Mouse (Mus musculus) thymus, adult 2 months (tissue): ENCODE data around the gene Slc44a3. TPM values are rescaled to one million over a fixed set of nuclear protein-coding genes. Genes with fewer than 3 reads are reported as not detected.

Experiments used
- DNase-seq: peaks from one replicate; pipeline ENCODE4 v3.0.0; 2021
- H3K27ac ChIP-seq: fragments of 200-500 bp; 2 replicates; pipeline ENCODE4 v1.5.1; 2012; ENCODE audit warnings: low read length, control low read depth; ENCODE audit not compliant: control insufficient read depth, insufficient read depth
- H3K27me3 ChIP-seq: fragments of 200-500 bp; 2 replicates; pipeline ENCODE4 v1.6.1; 2012; ENCODE audit warnings: mild to moderate bottlenecking, low read length, moderate library complexity, mixed read lengths; ENCODE audit not compliant: control insufficient read depth, insufficient read depth
- H3K36me3 ChIP-seq: fragments of 200-500 bp; 2 replicates; pipeline ENCODE4 v1.6.1; 2012; ENCODE audit warnings: mild to moderate bottlenecking, low read length, moderate library complexity; ENCODE audit not compliant: control insufficient read depth, insufficient read depth
- H3K4me1 ChIP-seq: fragments of 200-500 bp; replicated peaks from 2 replicates; pipeline ENCODE4 v1.6.1; 2012; ENCODE audit warnings: low read length; ENCODE audit not compliant: control insufficient read depth, insufficient read depth
- H3K4me3 ChIP-seq: fragments of 200-500 bp; 2 replicates; pipeline ENCODE4 v1.5.1; 2012; ENCODE audit warnings: mild to moderate bottlenecking, low read length, control low read depth, moderate library complexity; ENCODE audit not compliant: control insufficient read depth, insufficient read depth
- CTCF ChIP-seq: fragments of 200-500 bp; IDR thresholded peaks from 2 replicates; pipeline ENCODE4 v1.5.1; 2012; ENCODE audit warnings: mild to moderate bottlenecking, control low read depth, low read length, moderate library complexity, borderline replicate concordance; ENCODE audit not compliant: control insufficient read depth, poor library complexity, insufficient read depth; ENCODE audit errors: extremely low read depth
- POLR2A ChIP-seq: fragments of 200-500 bp; IDR thresholded peaks from 2 replicates; pipeline ENCODE4 v1.6.1; 2012; ENCODE audit warnings: mild to moderate bottlenecking, low read length, control low read depth, moderate library complexity; ENCODE audit not compliant: control insufficient read depth, poor library complexity, insufficient read depth; ENCODE audit errors: extremely low read depth
- WGBS: fragments of 180-500 bp; shearing (Covaris S2); methylation state at CpG from one replicate; pipeline ENCODE4 v1.1.7; 2018; 5-methylcytosine and 5-hydroxymethylcytosine counted together
- polyA plus RNA-seq: library from polyadenylated mRNA; depleted of rRNA; stranded (reverse); fragments of >200 nt; gene quantifications from 2 replicates; pipeline ENCODE4 v1.2.3, GENCODE M21; 2012

Gene Slc44a3
- polyA plus RNA-seq, 1 experiment: 0.82 TPM

DNA sequence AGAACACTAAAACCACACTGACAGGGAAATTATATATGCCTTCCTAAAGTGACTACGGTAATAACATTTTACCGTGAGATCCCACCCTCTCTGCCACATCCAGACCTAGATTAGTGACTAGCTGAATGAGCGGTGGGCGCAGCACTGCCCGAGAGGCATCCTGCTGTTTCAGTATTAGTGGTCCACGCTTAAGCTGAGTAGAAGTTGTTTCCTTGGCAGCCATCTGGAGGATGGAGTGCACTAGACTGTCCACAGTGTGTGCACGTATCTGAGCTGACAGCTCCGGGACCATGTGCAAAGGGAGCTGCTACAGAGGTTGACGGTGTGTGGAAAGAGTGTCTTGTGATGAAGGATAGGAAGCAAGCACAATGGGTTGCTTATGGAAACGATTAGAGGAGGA lies 66.4 kb downstream of the Slc44a3 start:
- H3K27me3 ChIP-seq: no peaks in the 10 kb centered on the region
- H3K4me3 ChIP-seq: no peak overlapping the region
- WGBS: 91% methylated on average over 10 of the region's 10 CpGs
- no peak for TF ChIP-seq CTCF
- TF ChIP-seq POLR2A: no peak
- H3K27ac ChIP-seq: no peak overlapping the region
- no peak for DNase-seq
- peaks cover 15% of the 10 kb centered on the region for H3K4me1 ChIP-seq
- no peaks in the 10 kb centered on the region for H3K36me3 ChIP-seq

DNA sequence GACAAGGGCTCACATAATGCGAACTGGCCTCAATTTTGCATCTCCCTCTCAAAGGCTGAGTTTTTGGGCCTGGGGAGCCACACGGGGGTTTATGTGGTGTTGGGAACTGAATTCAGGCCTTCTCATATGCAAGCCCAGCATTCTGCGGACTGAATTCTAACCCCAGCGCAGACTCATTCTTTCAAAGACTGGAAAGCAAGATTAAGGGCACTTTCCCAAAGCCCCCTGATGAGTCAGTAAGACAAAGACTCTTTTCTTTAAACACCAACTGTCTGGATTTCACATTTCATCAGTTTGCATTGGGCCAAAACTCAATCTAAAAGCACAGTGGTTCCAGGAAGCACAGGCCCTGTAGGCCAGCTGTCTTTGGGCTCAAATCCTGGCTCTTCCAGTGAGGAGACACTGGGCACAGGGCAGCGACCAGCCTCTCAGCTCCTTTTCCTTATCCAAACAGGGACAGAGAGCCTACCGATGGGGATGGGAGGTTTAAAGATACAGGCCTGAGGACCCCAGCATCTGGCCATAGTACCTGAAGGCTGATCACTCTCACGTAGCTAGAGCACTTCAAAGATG lies 67.4 kb downstream of the Slc44a3 start:
- Histone ChIP-seq H3K4me3 (no peak overlapping the region), H3K36me3 (no peaks in the 10 kb centered on the region), H3K4me1 (peaks cover 15% of the 10 kb centered on the region), H3K27ac (no peak overlapping the region), H3K27me3 (no peaks in the 10 kb centered on the region)
- TF ChIP-seq POLR2A (no peak), CTCF (no peak)
- WGBS: 96% methylated on average over 7 of the region's 7 CpGs
- DNase-seq: no peak

DNA sequence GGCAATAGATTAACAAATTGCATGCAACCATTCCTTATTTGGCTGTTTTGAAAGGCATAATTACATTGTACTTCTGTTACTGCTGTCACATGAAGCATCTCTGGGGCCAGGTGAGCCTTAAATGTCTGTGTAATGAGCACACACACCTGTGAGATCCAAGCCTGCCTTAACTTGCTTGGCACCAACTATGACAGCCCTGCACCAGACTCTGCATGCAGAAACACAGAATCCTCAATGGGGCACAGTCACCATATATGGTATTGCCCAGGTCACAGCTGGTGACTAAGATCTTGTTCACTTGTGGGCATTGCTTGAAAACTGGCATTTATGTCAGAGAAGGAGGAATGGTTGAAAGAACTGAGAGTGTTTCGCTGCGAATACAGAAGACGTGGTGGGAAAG lies 69.4 kb downstream of the Slc44a3 start:
- WGBS: 91% methylated on average over 3 of the region's 3 CpGs
- DNase-seq: no peak
- Histone ChIP-seq H3K4me1 (peaks cover 8% of the 10 kb centered on the region), H3K27ac (no peak overlapping the region), H3K36me3 (no peaks in the 10 kb centered on the region; the same call in none of the 2 replicates), H3K4me3 (no peak overlapping the region), H3K27me3 (no peaks in the 10 kb centered on the region)
- no peak for TF ChIP-seq CTCF
- no peak for TF ChIP-seq POLR2A

DNA sequence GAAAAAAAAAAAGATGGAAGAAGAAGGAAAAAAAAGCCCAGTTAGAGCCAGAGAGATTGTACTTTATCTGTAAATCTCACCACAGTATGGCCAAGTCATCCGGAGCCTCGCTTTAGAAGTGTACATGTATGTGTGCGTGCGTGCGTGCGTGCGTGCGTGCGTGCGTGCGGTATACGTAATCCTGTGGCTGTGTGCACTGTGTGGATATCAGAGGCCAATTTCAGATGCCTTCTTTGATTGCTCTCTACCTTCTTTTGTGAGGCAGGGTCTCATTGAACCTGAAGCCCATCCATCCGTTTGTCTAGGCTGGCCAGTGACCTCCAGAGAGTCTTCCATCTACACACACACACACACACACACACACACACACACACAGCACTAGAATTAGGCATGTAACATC lies 70.7 kb downstream of the Slc44a3 start:
- H3K36me3 ChIP-seq: peaks cover 8% of the 10 kb centered on the region
- no peaks in the 10 kb centered on the region; the same call in 1 of the 2 replicates for H3K4me1 ChIP-seq
- no peak for DNase-seq
- no peaks in the 10 kb centered on the region for H3K27me3 ChIP-seq
- H3K4me3 ChIP-seq: no peak overlapping the region
- no peak overlapping the region for H3K27ac ChIP-seq
- WGBS: 97% methylated on average over 13 of the region's 13 CpGs
- TF ChIP-seq CTCF: no peak
- no peak for TF ChIP-seq POLR2A

DNA sequence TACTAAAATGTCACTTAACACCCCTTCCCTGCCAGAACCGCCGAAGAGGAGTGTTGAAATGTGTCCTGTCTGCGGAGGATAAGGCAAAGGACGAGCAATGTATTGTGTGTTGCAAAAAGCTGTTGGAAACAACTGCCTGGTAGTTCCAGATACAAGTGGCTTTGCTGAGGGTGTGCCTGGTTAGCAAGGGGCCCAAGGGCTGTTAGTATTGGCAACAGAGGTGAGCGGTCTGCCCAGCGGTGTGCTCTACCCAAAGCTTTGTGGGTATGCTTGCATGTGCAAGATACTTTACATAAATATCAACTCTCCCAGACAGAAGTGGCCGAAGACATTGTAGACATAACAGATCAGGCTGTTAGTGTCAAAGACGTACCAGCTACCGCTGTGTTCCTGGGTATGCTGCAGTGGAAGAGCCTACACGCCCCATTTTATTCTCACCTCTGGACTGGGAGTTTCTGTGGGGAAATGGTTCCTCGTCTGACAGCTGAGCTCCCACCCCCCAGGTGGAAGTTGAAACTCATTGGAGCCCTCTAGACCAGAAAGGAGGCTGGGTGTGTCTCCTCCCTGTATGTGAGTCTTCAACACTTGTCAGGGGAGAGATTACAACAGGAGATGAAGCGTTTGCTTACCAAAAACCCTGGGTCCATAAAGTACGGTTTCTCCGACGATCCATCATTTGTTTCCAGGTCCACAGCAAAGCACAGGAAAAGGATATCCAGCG lies 71.6 kb downstream of the Slc44a3 start:
- Histone ChIP-seq H3K36me3 (peaks cover 16% of the 10 kb centered on the region), H3K27ac (no peak overlapping the region), H3K27me3 (no peaks in the 10 kb centered on the region), H3K4me1 (no peaks in the 10 kb centered on the region; the same call in 1 of the 2 replicates), H3K4me3 (no peak overlapping the region)
- 94% methylated on average over 16 of the region's 16 CpGs for WGBS
- TF ChIP-seq POLR2A: no peak
- no peak for TF ChIP-seq CTCF
- DNase-seq: no peak

DNA sequence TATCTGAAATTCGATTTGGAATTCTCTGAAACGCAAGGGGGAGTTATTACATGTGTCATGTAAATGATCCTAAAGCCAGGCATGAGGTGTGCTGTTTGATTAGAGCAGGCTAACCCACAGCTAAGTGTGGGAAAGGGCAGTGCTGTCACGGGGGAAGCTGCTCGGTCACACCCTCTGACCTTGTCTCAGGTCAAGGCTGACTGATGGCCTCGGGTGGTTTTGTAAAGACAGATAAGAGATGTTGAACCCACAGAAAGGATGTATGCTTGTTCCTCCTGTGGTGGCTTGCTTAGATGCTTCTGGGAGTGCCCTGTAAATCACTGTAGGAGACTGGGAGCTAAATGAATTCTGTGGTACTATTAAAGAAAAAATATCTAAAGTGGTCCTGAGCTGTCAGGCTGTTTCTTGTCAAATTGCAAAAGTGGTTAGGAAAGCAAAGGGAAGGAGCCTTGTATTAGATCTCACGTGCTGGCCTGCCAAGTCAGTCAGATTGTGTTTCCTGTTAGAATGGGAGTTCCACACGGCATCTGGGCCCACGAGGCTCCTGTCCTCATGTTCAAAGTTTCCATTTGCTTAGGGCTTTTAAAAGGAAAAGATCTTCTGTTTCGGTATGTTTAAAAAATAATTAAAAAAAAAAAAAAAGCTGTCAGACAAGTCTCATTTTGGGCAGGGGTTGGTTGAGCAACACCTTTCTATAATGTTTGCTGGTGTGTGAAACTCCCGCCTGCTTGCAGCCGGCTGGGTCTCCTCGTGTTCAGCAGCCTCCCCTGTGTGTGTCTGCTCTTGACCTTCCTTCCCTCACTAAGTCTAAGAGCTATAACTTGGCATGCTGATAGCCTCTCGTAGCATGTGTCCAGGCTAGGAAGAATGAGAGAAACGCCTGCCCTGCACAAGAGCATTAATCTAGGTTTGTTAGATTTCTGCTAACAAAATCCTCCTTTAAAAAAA lies 73.4 kb downstream of the Slc44a3 start:
- H3K4me3 ChIP-seq: no peak overlapping the region
- 76% methylated on average over 14 of the region's 14 CpGs for WGBS
- H3K27ac ChIP-seq: no peak overlapping the region
- H3K27me3 ChIP-seq: no peaks in the 10 kb centered on the region
- no peaks in the 10 kb centered on the region; the same call in 1 of the 2 replicates for H3K4me1 ChIP-seq
- no peak for TF ChIP-seq POLR2A
- peaks cover 30% of the 10 kb centered on the region for H3K36me3 ChIP-seq
- DNase-seq: no peak
